Mouse (Mus musculus): Measurements from ENCODE around the gene Ptprs. TPM values are rescaled to one million over a fixed set of nuclear protein-coding genes. Genes with fewer than 3 reads are reported as not detected.

Gene Ptprs
- polyA plus RNA-seq, 1 experiment from 2014 or later = 251 TPM

DNA sequence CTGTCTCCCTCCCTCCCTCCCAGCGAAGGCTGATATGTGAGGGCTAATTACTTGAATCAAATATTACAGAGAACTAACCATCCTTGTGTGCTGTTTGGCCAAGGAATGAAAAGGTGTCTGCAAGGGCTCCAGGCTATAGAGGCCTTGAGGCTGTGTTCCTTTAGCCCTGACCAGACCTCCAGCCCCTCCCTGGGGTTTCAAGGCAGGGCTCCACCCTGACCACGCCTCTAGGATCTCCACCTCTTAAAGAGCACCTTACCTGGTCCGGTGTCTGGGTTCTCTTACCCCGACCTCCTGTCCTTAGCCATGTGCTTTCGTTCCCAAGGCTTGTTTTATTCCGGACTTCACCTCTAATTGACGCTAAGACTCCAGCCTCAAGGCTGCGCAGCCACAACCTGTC, 66.5 kb downstream of the Ptprs start:
- H3K27ac ChIP-seq (replicated peaks) = peak overlapping the region; percentile 70
- H3K4me3 ChIP-seq = no peak overlapping the region
- peaks cover 62% of the 10 kb centered on the region for H3K36me3 ChIP-seq
- ATAC-seq (ENCODE audit: low read depth) = no peak
- no peaks in the 10 kb centered on the region for H3K27me3 ChIP-seq
- 39% methylated on average over 8 of the region's 8 CpGs for whole genome bisulfite sequencing
- H3K4me2 ChIP-seq = no peak overlapping the region
- no peaks in the 10 kb centered on the region for H3K9me3 ChIP-seq
- H3K4me1 ChIP-seq (replicated peaks) = peaks cover 35% of the 10 kb centered on the region
- H3K9ac ChIP-seq = no peak overlapping the region

DNA sequence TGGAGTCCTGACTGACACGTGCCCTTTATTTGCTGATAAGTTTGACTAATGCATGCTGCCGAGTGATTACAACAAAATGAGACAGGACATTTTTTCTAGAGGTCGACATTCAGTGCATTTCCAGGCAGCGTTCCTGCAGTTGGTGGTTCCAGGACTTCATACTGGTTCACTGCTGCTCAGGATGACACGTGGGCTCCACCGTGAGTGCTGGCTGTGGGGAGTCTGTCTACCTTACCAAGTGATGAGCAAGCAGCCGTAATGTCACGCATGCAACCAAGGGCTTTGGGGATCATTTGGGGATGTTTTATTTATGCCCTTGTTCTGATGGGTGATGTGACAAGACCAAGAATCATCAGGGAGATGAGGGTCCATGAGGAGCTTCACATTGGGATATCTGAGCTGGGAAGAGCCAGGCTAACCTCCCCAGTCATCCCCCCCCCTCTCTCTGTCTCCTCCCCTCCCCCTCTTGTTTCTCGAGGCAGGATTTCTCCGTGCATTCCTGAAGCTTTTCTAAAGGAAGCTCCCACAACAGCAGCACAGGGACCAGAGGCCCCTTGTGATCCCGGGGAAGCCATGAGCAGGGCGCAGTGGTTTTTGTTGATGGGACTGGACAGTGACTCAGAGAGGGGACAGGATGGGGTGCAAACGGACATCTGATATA, 67.2 kb downstream of the Ptprs start:
- peak overlapping the region; percentile 70 for H3K27ac ChIP-seq (replicated peaks)
- 0 out of 2 replicates have a peak, but pooled peaks have one; percentile 11 for ATAC-seq (ENCODE audit: low read depth)
- H3K36me3 ChIP-seq = peaks cover 62% of the 10 kb centered on the region
- no peaks in the 10 kb centered on the region for H3K9me3 ChIP-seq
- no peaks in the 10 kb centered on the region for H3K27me3 ChIP-seq
- H3K9ac ChIP-seq = no peak overlapping the region
- H3K4me1 ChIP-seq (replicated peaks) = peaks cover 35% of the 10 kb centered on the region
- H3K4me2 ChIP-seq = no peak overlapping the region
- H3K4me3 ChIP-seq = no peak overlapping the region
- WGBS = 49% methylated on average over 13 of the region's 13 CpGs

DNA sequence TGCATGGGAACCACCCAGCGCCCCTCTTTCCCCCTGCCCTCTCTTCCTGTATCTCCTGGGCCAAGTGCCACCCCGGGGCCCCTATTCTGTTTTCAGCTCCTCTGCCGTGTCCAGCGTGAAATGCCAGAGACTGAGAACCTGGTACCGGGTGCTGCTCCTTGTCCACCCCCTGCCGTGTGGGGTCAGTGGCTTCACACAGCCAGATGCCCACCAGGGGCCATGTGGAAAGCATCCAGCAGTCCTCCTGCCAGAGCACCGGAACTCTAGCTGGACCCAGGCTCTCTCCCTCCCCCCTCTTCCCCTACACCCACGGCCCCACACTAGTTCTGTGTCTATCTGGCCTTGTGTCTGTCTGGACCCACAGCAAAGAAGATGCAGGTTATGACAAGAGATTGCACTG, 68.9 kb downstream of the Ptprs start:
- peaks cover 60% of the 10 kb centered on the region for H3K36me3 ChIP-seq
- no peak for ATAC-seq (ENCODE audit: low read depth)
- WGBS = 53% methylated on average over 8 of the region's 8 CpGs

DNA sequence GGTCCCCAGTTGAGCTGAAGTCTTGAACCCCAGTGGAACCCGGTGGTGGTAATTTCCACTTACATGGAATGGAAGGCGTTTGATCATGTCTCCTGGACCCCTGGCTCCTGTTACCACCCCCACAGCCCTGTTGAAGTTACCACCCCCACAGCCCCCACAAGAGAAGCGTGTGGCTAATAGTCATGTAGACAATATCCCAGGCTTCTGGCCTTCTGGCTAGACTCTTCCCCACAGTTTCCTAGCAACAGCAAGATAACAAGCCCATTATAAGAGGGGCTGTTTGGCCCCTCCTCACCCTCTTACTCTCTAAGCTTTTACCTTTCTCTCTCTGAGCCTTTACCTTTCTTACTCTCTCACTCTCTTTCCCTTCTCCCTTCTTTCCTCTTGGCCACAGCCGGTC, 69.4 kb downstream of the Ptprs start:
- no peak overlapping the region for H3K4me2 ChIP-seq
- peaks cover 60% of the 10 kb centered on the region for H3K36me3 ChIP-seq
- ATAC-seq (ENCODE audit: low read depth) = no peak
- no peaks in the 10 kb centered on the region for H3K9me3 ChIP-seq
- 53% methylated on average over 4 of the region's 4 CpGs for WGBS
- H3K9ac ChIP-seq = no peak overlapping the region
- peaks cover 35% of the 10 kb centered on the region for H3K4me1 ChIP-seq (replicated peaks)
- no peak overlapping the region for H3K4me3 ChIP-seq
- H3K27ac ChIP-seq (replicated peaks) = peak overlapping the region; percentile 72
- no peaks in the 10 kb centered on the region for H3K27me3 ChIP-seq

More for the DNA sequence above, 68.9 kb downstream of the Ptprs start:
- H3K4me1 ChIP-seq (replicated peaks) = peaks cover 35% of the 10 kb centered on the region
- H3K4me3 ChIP-seq = no peak overlapping the region
- peak overlapping the region; percentile 34 for H3K9ac ChIP-seq
- H3K9me3 ChIP-seq = no peaks in the 10 kb centered on the region
- H3K4me2 ChIP-seq = no peak overlapping the region
- H3K27me3 ChIP-seq = no peaks in the 10 kb centered on the region
- H3K27ac ChIP-seq (replicated peaks) = peak overlapping the region; percentile 72

DNA sequence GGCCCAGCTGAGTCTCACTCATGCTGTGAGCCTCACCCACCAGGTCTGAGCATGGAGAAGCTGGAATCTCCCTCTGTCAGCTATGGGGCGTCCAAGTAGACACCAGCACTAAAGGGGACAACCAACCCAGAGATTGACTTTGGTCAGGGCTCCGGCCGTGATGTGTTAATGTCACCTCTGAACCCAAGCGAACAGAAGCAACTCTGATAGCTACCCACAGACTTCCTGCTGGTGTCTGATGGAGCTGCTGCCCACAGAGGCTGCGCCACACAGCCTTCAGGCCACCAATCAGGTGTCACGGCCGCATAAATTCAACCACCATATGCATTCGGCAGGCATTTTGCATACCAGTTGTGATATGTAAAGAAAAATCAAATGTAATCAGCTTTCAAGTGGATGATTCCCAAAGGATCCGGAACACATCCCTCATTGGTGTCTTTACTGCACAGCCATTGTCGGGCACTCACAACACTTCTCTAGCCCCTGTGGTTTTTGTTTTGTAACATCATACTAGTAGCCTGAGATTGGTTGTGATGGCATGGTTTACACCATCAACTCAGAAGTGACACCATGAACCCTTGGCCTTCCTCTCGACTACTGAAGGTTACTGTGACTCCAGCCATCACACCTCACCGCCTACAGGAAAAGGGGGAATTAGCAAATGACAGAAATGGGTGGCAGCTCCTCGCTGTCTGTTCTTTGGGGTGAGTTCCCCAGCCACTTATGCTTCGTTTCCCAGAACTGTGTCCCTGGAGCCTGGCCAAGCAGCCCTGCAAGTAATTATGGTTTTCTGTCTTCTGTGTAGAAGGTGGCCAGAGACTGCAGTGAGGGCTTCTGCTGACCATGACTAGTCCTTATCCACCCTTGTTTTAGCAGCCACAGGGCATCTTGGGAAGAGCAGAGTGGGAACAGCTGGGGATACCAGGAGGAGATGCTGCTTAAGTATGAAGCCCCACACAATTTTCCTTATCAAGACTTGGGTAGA, 70.1 kb downstream of the Ptprs start:
- H3K4me3 ChIP-seq = no peak overlapping the region
- H3K4me2 ChIP-seq = no peak overlapping the region
- no peak for ATAC-seq (ENCODE audit: low read depth)
- WGBS = 82% methylated on average over 14 of the region's 14 CpGs
- H3K9me3 ChIP-seq = no peaks in the 10 kb centered on the region
- H3K4me1 ChIP-seq (replicated peaks) = peaks cover 35% of the 10 kb centered on the region
- no peak overlapping the region for H3K9ac ChIP-seq
- peaks cover 60% of the 10 kb centered on the region for H3K36me3 ChIP-seq
- H3K27ac ChIP-seq (replicated peaks) = peak overlapping the region; percentile 72
- no peaks in the 10 kb centered on the region for H3K27me3 ChIP-seq

DNA sequence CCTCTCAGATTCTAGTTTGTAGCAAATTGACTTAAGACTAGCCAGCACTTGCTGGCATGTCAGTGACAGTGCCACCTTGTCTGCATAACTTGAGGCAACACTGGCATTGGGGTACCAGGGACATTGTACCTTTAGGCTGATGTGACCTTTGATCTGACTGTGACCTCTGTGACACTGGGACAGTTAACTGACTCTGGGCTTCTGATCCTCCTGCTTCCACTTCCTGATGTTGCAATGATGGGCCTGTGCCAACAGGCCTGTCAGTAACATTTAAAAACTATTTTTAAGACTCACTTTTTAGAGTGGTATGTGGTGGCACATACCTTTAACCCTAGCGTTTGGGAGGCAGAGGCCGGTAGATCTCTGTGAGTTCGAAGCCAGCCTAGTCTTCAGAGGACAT, 70.9 kb downstream of the Ptprs start:
- Histone ChIP-seq H3K9me3 (no peaks in the 10 kb centered on the region), H3K4me3 (no peak overlapping the region), H3K27me3 (no peaks in the 10 kb centered on the region), H3K4me2 (no peak overlapping the region), H3K36me3 (peaks cover 60% of the 10 kb centered on the region), H3K9ac (no peak overlapping the region), H3K4me1 (replicated peaks) (peaks cover 35% of the 10 kb centered on the region), H3K27ac (replicated peaks) (0 out of 2 replicates have a peak overlapping the region, but pooled peaks have one; percentile 72)
- ATAC-seq (ENCODE audit: low read depth) = no peak
- 88% methylated on average over 3 of the region's 3 CpGs for WGBS

DNA sequence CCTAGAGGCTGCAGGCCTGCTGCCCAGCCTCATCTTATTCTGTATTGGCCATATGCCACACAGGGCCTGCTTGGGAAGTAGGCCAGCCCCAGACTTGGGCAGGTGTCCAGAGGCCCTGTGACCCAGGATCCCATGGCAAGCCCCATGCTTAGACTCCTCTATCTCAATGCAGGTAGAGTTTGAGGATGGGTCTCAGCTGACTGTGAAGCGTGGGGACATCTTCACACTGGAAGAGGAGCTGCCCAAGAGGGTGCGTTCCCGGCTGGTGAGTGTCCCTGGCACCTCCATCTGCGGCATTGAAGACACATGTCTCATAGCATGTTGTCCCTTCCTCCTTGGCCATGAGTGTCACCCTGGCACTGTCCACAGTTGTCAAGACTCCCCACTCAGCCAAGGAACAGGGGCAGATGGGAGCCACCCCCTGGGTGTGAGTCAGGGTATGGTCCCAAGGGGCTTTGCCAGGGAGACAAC, 75.2 kb downstream of the Ptprs start:
- H3K36me3 ChIP-seq = peaks cover 93% of the 10 kb centered on the region
- H3K9ac ChIP-seq = no peak overlapping the region
- no peaks in the 10 kb centered on the region for H3K9me3 ChIP-seq
- no peak overlapping the region for H3K27ac ChIP-seq (replicated peaks)
- no peak overlapping the region for H3K4me2 ChIP-seq
- no peak for ATAC-seq (ENCODE audit: low read depth)
- H3K27me3 ChIP-seq = no peaks in the 10 kb centered on the region
- 96% methylated on average over 4 of the region's 4 CpGs for WGBS
- H3K4me1 ChIP-seq (replicated peaks) = no peaks in the 10 kb centered on the region
- H3K4me3 ChIP-seq = no peak overlapping the region

DNA sequence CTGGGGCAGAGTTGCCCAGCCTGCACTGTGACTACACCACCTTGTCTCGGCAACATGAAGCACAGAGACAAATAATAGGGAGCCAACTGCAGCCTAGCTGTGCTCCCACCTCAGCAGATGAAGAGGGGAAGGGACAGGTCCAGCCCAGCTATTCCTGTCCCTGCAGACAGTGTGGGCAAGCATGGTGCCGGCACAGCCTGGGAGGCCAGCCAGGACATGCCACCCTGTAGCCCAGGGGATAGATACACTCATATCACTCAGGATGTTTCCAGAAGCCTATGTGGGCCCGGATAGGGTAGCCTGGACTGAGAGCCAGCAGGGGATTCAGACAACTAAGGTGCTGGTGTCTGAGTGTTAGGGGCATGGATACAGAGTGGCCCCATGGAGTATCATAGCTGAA, 76.1 kb downstream of the Ptprs start:
- Histone ChIP-seq H3K4me2 (no peak overlapping the region), H3K27ac (replicated peaks) (no peak overlapping the region), H3K9me3 (no peaks in the 10 kb centered on the region), H3K4me3 (no peak overlapping the region), H3K9ac (no peak overlapping the region), H3K4me1 (replicated peaks) (no peaks in the 10 kb centered on the region), H3K27me3 (no peaks in the 10 kb centered on the region), H3K36me3 (peaks cover 98% of the 10 kb centered on the region)
- 92% methylated on average over 3 of the region's 3 CpGs for WGBS
- ATAC-seq (ENCODE audit: low read depth) = no peak

DNA sequence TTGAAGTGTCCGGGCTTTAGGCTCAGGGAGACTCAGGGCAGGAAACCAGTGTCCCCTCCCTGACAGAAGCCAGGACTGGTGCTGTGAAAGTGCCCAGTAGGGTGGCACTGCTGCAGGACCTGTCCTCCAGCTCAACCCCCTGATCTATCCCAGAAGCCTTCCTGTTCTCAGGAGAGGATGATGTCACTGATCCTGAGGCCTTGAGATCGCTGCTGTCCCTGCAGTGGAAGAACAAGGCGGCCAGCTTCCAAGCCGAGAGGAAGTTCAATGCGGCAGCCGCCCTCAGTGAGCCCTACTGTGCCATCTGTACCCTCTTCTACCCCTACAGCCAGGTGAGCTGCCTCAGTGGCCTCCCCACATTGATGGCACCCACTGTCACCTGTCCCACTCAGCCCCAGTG, 80.2 kb downstream of the Ptprs start:
- Histone ChIP-seq H3K4me3 (no peak overlapping the region), H3K27ac (replicated peaks) (no peak overlapping the region), H3K9me3 (no peaks in the 10 kb centered on the region), H3K9ac (no peak overlapping the region), H3K27me3 (no peaks in the 10 kb centered on the region), H3K36me3 (peaks cover 100% of the 10 kb centered on the region), H3K4me2 (no peak overlapping the region), H3K4me1 (replicated peaks) (no peaks in the 10 kb centered on the region)
- 98% methylated on average over 6 of the region's 6 CpGs for WGBS
- ATAC-seq (ENCODE audit: low read depth) = no peak

DNA sequence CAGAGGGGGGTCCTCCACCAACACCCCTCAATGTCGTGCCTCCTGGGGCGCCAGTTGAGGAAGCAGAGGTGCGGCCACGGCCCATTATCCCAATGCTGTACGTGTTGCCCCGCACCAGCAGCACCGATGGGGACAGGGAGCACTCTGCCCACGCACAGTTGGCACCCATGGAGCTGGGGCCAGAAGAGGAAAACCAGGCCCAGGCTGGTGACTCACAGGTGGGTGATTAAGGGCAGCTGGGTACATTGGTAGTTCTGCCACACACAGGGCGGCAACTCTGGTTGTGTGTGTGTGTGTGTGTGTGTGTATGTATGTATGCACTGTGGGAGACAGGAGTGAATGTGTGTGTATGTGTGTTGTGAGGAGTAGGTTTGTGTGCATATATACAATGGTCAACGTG, 82.4 kb downstream of the Ptprs start:
- Histone ChIP-seq H3K9me3 (no peaks in the 10 kb centered on the region), H3K36me3 (peaks cover 100% of the 10 kb centered on the region), H3K4me3 (no peak overlapping the region), H3K27me3 (no peaks in the 10 kb centered on the region), H3K4me1 (replicated peaks) (no peaks in the 10 kb centered on the region), H3K4me2 (no peak overlapping the region), H3K27ac (replicated peaks) (no peak overlapping the region), H3K9ac (no peak overlapping the region)
- 95% methylated on average over 10 of the region's 10 CpGs for WGBS
- ATAC-seq (ENCODE audit: low read depth) = no peak

DNA sequence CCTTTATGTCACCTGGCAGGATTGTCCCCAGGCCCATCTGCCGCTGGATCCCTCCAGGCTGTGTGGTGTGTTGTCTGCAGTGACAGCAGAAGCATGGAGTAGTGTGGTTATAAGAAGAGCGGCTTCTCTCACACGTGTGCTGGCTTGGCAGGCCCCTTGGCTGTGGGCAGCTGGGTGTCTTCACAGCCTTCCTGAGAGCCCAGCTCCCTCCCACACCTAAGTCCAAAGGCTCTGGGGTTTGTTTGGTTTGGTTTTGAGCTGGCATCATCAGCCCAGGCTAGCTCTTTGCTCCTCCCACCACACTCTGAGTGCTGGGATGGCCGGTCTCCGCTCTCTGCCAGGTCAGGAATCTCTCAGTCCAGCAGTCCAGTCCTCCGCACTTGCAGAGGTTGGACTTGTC, 83.0 kb downstream of the Ptprs start:
- no peak overlapping the region for H3K4me3 ChIP-seq
- no peaks in the 10 kb centered on the region for H3K4me1 ChIP-seq (replicated peaks)
- H3K27me3 ChIP-seq = no peaks in the 10 kb centered on the region
- H3K4me2 ChIP-seq = no peak overlapping the region
- no peak overlapping the region for H3K27ac ChIP-seq (replicated peaks)
- ATAC-seq (ENCODE audit: low read depth) = no peak
- 92% methylated on average over 6 of the region's 6 CpGs for WGBS
- peaks cover 100% of the 10 kb centered on the region for H3K36me3 ChIP-seq
- no peak overlapping the region for H3K9ac ChIP-seq
- no peaks in the 10 kb centered on the region for H3K9me3 ChIP-seq

DNA sequence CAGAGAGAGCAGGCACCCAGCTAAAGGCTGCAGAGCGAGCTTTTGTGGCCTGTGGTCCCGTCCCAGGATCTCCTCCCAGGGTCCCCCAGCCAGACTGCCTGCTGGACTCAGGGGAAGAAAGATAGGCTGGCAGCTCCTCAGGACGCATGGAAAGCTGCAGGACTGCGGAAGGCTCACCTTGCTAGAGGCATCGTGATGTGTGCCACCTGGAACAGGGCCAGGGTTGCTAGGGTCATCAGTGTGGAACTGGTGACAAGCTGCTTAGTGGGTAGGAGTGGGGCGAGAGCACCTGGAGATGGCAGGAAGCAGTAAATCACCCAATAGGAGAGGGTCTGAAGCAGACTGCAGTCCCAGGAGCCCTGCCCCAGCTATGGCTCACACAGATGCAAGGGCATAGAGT, 88.7 kb downstream of the Ptprs start:
- H3K9ac ChIP-seq = peak overlapping the region; percentile 31; the same call in 1 of the 2 replicates
- no peak for ATAC-seq (ENCODE audit: low read depth)
- no peak overlapping the region for H3K4me2 ChIP-seq
- H3K36me3 ChIP-seq = peaks cover 92% of the 10 kb centered on the region
- no peak overlapping the region for H3K27ac ChIP-seq (replicated peaks)
- no peak overlapping the region for H3K4me3 ChIP-seq
- WGBS = 77% methylated on average over 6 of the region's 6 CpGs
- no peaks in the 10 kb centered on the region for H3K9me3 ChIP-seq
- no peaks in the 10 kb centered on the region for H3K27me3 ChIP-seq
- H3K4me1 ChIP-seq (replicated peaks) = peaks cover 23% of the 10 kb centered on the region

Measured in neural tube, embryonic 13.5 days (tissue).